Mouse (Mus musculus) CD4-positive naive resting alpha-beta T cell, adult 57 days (primary cell): ENCODE results near the gene Xab2. TPM values are rescaled to one million over a fixed set of nuclear protein-coding genes. Genes with fewer than 3 reads are reported as not detected.

Experiments
- total RNA-seq: library from RNA; stranded (reverse); gene quantifications from one replicate; pipeline ENCODE4 v1.2.4, GENCODE M21; 2023

Gene Xab2
- total RNA-seq = 91.9 TPM

DNA sequence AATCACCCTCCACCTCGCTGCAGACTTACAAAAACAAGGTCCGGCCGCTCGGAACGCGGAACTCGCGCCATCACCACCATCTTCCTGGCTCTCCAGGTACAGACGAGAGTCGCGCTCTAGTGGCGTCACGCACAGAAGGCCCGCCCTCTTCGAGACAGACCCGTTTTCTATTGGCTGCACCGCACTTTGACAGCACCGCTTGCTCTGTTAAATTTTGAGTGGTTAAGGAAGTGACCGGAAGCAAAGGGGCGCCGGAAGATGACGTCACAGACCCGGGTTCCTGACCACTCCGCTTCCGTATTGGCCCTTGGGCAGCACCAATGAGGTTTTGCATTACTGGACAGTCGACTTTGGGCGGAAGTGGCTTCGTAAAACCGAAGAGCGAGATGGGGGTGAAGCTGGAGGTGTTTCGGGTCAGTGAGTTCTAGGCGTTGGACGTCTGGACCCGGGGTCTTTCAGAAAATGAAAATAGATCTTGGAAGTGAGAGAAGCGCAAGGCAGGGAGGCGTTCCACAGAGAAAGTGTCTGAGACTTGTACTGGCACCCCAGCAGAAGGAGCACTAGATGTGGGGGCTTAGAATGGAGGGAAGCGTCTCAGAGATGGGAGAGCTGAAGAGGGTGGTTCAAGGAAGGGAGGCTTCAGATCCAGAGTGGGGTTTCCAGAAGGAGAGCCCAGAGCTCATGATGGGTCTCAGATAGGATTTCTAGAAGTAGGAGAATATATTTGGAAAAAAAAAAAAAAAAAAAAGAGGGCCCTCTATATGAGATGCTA, at the start of gene Xab2, which contains the start of gene Pet100:
TSS of gene Xab2 (minus strand) at position 118 of the 772 bp plus-strand sequence.
TSS of gene Pet100 (plus strand) at position 350 of the 772 bp plus-strand sequence.

DNA sequence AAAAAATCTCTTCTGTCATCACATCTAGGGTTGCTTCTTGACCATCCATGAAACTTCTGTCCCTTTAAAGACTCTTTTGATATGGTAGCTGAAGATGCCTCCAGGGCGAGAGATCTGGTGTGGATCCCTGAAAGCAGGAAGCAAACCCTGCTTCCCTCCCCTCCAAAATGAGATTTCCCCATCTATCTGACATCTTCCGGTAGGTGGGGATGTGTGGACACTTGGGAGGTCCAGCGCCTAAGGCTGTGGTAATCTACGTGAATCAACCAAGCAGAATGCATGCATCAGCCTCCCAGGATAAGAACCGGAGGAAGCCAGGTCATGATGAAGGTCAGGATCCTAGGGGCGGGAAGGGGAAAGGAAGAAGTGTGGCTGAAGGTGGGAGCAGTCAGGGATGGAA, 44.4 kb upstream of the Xab2 start, which contains the start of gene Mcemp1:
TSS of gene Mcemp1 (plus strand) at position 248 of the 400 bp plus-strand sequence.

DNA sequence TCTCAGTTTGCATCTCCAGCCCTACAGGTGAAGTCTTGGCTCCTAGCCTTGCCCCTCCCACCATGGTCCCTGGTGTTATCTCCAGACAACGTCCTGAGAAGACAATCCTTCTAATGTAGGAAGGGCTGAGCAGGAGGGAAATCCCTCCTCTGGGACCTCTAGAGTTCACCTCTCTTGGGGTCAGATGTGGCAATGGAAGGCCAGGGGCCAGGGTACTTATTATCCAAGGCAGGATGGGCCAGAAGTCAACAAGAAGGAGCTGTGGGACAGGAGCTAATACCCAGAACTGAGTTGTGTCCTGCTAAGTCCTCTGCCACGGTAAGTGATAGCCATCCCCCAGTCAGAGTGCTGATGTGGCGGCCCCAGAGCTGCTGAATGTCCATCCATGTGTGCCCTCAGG, 34.4 kb upstream of the Xab2 start, which contains the start of gene Retn:
TSS of gene Retn (plus strand) at position 245 of the 400 bp plus-strand sequence.

DNA sequence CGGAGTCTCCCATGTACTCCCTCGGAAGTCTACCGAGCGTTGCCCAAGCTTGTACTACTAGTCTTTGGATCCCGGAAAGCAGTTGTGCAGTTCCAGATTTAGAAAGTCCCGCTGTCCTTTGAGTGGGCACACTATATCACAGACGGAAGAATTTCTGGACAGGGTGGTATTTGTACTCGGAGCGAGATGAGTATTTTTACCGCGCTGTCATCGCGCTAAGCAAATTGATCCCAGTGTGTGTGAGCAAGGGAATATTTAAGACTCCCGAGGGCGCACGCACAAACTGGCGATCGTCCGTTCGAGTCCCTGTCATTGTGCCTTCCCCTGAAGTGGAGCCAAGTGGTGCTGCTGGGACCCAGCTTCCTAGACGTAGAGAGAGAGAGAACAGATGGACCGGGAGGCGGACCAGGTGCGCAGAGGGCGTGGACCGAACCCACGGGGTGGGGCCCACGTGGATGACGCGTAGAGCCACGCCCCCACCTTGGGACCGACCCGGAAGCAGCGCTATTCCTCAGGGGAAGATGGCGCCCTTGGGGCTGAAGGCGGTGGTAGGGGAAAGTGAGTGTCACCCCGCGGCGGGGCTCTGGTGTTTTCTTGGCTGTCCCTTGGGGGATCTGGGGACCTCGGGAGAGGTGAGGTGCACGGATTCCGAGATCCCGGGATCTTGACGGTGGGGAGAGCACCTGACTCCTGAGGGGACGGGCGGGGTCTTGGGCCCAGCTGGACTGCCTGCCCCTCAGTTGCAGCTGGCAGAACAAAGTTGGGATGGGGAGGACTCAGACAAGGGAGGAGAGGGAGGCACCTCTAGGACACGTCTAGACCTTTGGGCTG, 9.7 kb upstream of the Xab2 start, which contains the start of gene Stxbp2:
TSS of gene Stxbp2 (plus strand) at position 309 of the 831 bp plus-strand sequence.

DNA sequence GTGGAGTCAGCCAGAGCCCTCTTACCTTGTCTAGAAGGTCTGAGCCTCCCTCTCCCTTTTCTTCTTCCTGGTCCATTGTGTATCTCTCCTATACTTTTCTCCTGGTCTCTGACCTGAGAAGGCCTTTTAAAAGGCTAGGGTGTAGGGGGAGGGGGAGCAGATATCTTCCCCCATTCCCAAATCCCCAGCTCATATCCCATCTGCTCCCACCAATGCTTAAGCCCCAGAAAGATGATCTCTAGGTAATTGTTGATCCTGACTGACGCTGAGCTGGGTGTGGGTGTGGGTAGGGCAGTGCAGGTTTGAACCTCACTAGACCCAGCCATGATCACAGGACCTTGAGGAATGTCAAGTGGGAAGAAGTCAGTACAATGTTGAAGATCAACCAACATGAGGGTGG, 4.3 kb upstream of the Xab2 start, which contains the start of gene Pcp2:
TSS of gene Pcp2 (minus strand) at position 101 of the 400 bp plus-strand sequence.

DNA sequence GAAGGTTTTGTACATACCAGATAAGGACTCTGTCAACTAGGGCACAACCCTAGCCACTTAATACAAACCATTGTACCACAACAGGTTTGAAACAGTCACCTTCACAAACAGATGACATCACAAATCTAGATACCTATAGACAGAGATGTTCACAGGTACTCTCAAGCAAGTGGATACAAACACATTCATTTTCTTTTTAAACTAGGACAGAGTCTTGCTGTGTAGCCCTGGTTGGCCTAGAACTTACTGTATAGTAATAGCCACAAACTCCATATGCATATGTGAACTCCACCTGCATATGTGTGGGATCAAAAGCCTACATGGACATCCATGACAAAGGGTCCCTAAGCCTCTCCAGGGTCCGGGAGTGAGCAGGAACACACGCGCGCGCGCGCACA, 34.1 kb downstream of the Xab2 start, which contains the start of gene Camsap3:
TSS of gene Camsap3 (plus strand) at position 301 of the 398 bp plus-strand sequence.

DNA sequence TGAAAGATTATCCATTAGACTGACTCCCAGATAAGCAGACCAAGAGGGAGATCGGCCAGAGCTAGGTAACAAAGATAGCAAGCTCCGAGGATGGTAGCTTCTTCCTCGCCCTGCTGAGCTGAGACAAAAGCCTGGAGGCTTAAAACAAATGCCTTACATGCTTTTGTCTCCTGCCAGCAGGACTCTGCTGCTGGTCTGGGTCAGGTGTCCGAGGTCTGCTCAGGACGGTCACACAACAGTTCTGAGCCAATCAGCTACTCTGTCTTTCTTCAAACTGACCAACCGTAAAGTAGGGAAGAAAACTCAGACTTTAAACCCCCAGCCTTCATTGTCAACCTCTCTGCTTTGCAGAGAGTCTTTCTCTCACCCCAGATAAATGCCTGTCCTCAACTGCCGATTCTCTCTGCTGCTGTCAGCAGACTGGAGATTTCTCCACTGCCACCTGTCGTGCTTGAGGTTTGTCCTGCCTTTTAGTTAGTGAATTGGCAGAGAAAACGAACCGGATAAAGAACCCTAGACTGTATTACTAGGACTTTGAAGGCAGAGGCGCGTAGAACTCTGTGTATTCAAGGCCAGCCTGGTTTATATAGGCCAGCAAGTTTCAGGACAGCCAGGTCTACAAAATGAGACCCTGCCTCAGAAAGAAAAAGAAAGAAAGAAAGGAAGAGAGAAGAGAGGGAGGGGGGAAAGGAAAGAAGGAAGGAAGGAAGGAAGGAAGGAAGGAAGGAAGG, 53.3 kb downstream of the Xab2 start, which contains the start of gene C330021F23Rik:
TSS of gene C330021F23Rik (plus strand) at position 350 of the 731 bp plus-strand sequence.

Other genes with a start within 250 kb of the Xab2 start
- gene Arhgef18, start 228.3 kb downstream of the Xab2 start, total RNA-seq = 296 TPM
- gene Pex11g, start 153.6 kb downstream of the Xab2 start, total RNA-seq = 0.65 TPM
- 5.4 TPM for gene Tex45, start 150.5 kb downstream of the Xab2 start, total RNA-seq
- gene Zfp358, start 128.2 kb downstream of the Xab2 start, total RNA-seq = 6.4 TPM
- 81.8 TPM for gene Mcoln1, start 120.9 kb downstream of the Xab2 start, total RNA-seq
- 52.8 TPM for gene Pnpla6, start 105.9 kb downstream of the Xab2 start, total RNA-seq
- not detected for gene C330021F23Rik, start 53.3 kb downstream of the Xab2 start, total RNA-seq
- not detected for gene Camsap3, start 34.0 kb downstream of the Xab2 start, total RNA-seq
- gene Pet100, start 232 bp upstream of the Xab2 start, total RNA-seq = 50.7 TPM
- not detected for gene Pcp2, start 4.2 kb upstream of the Xab2 start, total RNA-seq
- gene Stxbp2, start 9.6 kb upstream of the Xab2 start, total RNA-seq = 199 TPM
- gene Retn, start 34.5 kb upstream of the Xab2 start, total RNA-seq = not detected
- gene Mcemp1, start 44.4 kb upstream of the Xab2 start, total RNA-seq = 0.53 TPM
- gene Fcor, start 51.0 kb upstream of the Xab2 start, total RNA-seq = not detected
- gene Trappc5, start 55.0 kb upstream of the Xab2 start, total RNA-seq = 13.7 TPM
- 15.8 TPM for gene Fcer2a, start 72.9 kb upstream of the Xab2 start, total RNA-seq
- gene Clec4g, start 99.3 kb upstream of the Xab2 start, total RNA-seq = not detected
- 0.68 TPM for gene Cd209a, start 127.7 kb upstream of the Xab2 start, total RNA-seq
- gene Cd209e, start 233.0 kb upstream of the Xab2 start, total RNA-seq = not detected